Mouse (Mus musculus): Measurements from ENCODE around the gene Syne3. TPM values are rescaled to one million over a fixed set of nuclear protein-coding genes. Genes with fewer than 3 reads are reported as not detected.

Gene Syne3
- polyA plus RNA-seq, 1 experiment, result 16.4 TPM

- WGBS, result 93% methylated on average over 9 of the region's 9 CpGs
- Histone ChIP-seq H3K4me1 (replicated peaks; ENCODE audit: control insufficient read depth, insufficient read depth, low read length) (no peaks in the 10 kb centered on the region), H3K4me3 (ENCODE audit: control insufficient read depth, insufficient read depth, low read length) (no peak overlapping the region), H3K36me3 (ENCODE audit: control insufficient read depth, insufficient read depth, low read length) (peaks cover 10% of the 10 kb centered on the region), H3K27ac (ENCODE audit: control insufficient read depth, insufficient read depth, low read length) (no peak overlapping the region), H3K27me3 (ENCODE audit: control insufficient read depth, insufficient read depth, low read length) (no peaks in the 10 kb centered on the region)
- TF ChIP-seq POLR2A (IDR thresholded peaks at IDR 0.05; ENCODE audit: control insufficient read depth, extremely low read depth, insufficient read depth, low read length, poor library complexity) (no peak), CTCF (IDR thresholded peaks at IDR 0.05; ENCODE audit: borderline replicate concordance, control insufficient read depth, extremely low read depth, insufficient read depth, low read length, poor library complexity) (no peak)
- DNase-seq, result no peak
These were observed 35.2 kb upstream of the Syne3 start for GRCm38 (mm10) chr12:105044775-105045174.

- peaks cover 10% of the 10 kb centered on the region for H3K36me3 ChIP-seq (ENCODE audit: control insufficient read depth, insufficient read depth, low read length)
- TF ChIP-seq CTCF (IDR thresholded peaks at IDR 0.05; ENCODE audit: borderline replicate concordance, control insufficient read depth, extremely low read depth, insufficient read depth, low read length, poor library complexity), result no peak
- no peak for TF ChIP-seq POLR2A (IDR thresholded peaks at IDR 0.05; ENCODE audit: control insufficient read depth, extremely low read depth, insufficient read depth, low read length, poor library complexity)
- DNase-seq, result no peak
- H3K27ac ChIP-seq (ENCODE audit: control insufficient read depth, insufficient read depth, low read length), result no peak overlapping the region
- no peak overlapping the region for H3K4me3 ChIP-seq (ENCODE audit: control insufficient read depth, insufficient read depth, low read length)
- H3K4me1 ChIP-seq (replicated peaks; ENCODE audit: control insufficient read depth, insufficient read depth, low read length), result no peaks in the 10 kb centered on the region
- WGBS, result 98% methylated on average over 5 of the region's 5 CpGs
- no peaks in the 10 kb centered on the region for H3K27me3 ChIP-seq (ENCODE audit: control insufficient read depth, insufficient read depth, low read length)
These were observed 33.5 kb upstream of the Syne3 start for GRCm38 (mm10) chr12:105043081-105043480.

GRCm38 (mm10) chr12:105040950-105041349, 31.3 kb upstream of the Syne3 start:
- no peak overlapping the region for H3K4me3 ChIP-seq (ENCODE audit: control insufficient read depth, insufficient read depth, low read length)
- no peaks in the 10 kb centered on the region for H3K27me3 ChIP-seq (ENCODE audit: control insufficient read depth, insufficient read depth, low read length)
- no peak for DNase-seq
- H3K27ac ChIP-seq (ENCODE audit: control insufficient read depth, insufficient read depth, low read length), result no peak overlapping the region
- no peaks in the 10 kb centered on the region for H3K4me1 ChIP-seq (replicated peaks; ENCODE audit: control insufficient read depth, insufficient read depth, low read length)
- 99% methylated on average over 7 of the region's 7 CpGs for WGBS
- no peak for TF ChIP-seq POLR2A (IDR thresholded peaks at IDR 0.05; ENCODE audit: control insufficient read depth, extremely low read depth, insufficient read depth, low read length, poor library complexity)
- no peak for TF ChIP-seq CTCF (IDR thresholded peaks at IDR 0.05; ENCODE audit: borderline replicate concordance, control insufficient read depth, extremely low read depth, insufficient read depth, low read length, poor library complexity)
- peaks cover 10% of the 10 kb centered on the region for H3K36me3 ChIP-seq (ENCODE audit: control insufficient read depth, insufficient read depth, low read length)

GRCm38 (mm10) chr12:105039578-105040289, 30.1 kb upstream of the Syne3 start:
- peaks cover 10% of the 10 kb centered on the region for H3K36me3 ChIP-seq (ENCODE audit: control insufficient read depth, insufficient read depth, low read length)
- H3K27ac ChIP-seq (ENCODE audit: control insufficient read depth, insufficient read depth, low read length), result no peak overlapping the region
- 92% methylated on average over 12 of the region's 12 CpGs for WGBS

GRCm38 (mm10) chr12:105038918-105039317, 29.3 kb upstream of the Syne3 start:
- Histone ChIP-seq H3K36me3 (ENCODE audit: control insufficient read depth, insufficient read depth, low read length) (peaks cover 10% of the 10 kb centered on the region), H3K27ac (ENCODE audit: control insufficient read depth, insufficient read depth, low read length) (no peak overlapping the region), H3K4me1 (replicated peaks; ENCODE audit: control insufficient read depth, insufficient read depth, low read length) (peaks cover 6% of the 10 kb centered on the region), H3K4me3 (ENCODE audit: control insufficient read depth, insufficient read depth, low read length) (no peak overlapping the region), H3K27me3 (ENCODE audit: control insufficient read depth, insufficient read depth, low read length) (no peaks in the 10 kb centered on the region)
- WGBS, result 94% methylated on average over 7 of the region's 7 CpGs
- no peak for TF ChIP-seq POLR2A (IDR thresholded peaks at IDR 0.05; ENCODE audit: control insufficient read depth, extremely low read depth, insufficient read depth, low read length, poor library complexity)
- TF ChIP-seq CTCF (IDR thresholded peaks at IDR 0.05; ENCODE audit: borderline replicate concordance, control insufficient read depth, extremely low read depth, insufficient read depth, low read length, poor library complexity), result no peak
- DNase-seq, result no peak

More at GRCm38 (mm10) chr12:105039578-105040289, 30.1 kb upstream of the Syne3 start:
- DNase-seq, result no peak
- H3K4me3 ChIP-seq (ENCODE audit: control insufficient read depth, insufficient read depth, low read length), result no peak overlapping the region
- H3K27me3 ChIP-seq (ENCODE audit: control insufficient read depth, insufficient read depth, low read length), result no peaks in the 10 kb centered on the region
- no peaks in the 10 kb centered on the region for H3K4me1 ChIP-seq (replicated peaks; ENCODE audit: control insufficient read depth, insufficient read depth, low read length)
- TF ChIP-seq POLR2A (IDR thresholded peaks at IDR 0.05; ENCODE audit: control insufficient read depth, extremely low read depth, insufficient read depth, low read length, poor library complexity), result no peak

GRCm38 (mm10) chr12:105038211-105038610, 28.6 kb upstream of the Syne3 start:
- 93% methylated on average over 11 of the region's 11 CpGs for WGBS
- Histone ChIP-seq H3K27me3 (ENCODE audit: control insufficient read depth, insufficient read depth, low read length) (no peaks in the 10 kb centered on the region), H3K4me1 (replicated peaks; ENCODE audit: control insufficient read depth, insufficient read depth, low read length) (peaks cover 13% of the 10 kb centered on the region), H3K27ac (ENCODE audit: control insufficient read depth, insufficient read depth, low read length) (no peak overlapping the region), H3K36me3 (ENCODE audit: control insufficient read depth, insufficient read depth, low read length) (peaks cover 10% of the 10 kb centered on the region), H3K4me3 (ENCODE audit: control insufficient read depth, insufficient read depth, low read length) (no peak overlapping the region)
- TF ChIP-seq POLR2A (IDR thresholded peaks at IDR 0.05; ENCODE audit: control insufficient read depth, extremely low read depth, insufficient read depth, low read length, poor library complexity) (no peak), CTCF (IDR thresholded peaks at IDR 0.05; ENCODE audit: borderline replicate concordance, control insufficient read depth, extremely low read depth, insufficient read depth, low read length, poor library complexity) (no peak)
- DNase-seq, result no peak

Measured in thymus, adult 2 months (tissue).